Mouse (Mus musculus) right cerebral cortex, adult 18-20 months (tissue): ENCODE measurements around the gene Ulk3.

Source experiments
- DNase-seq: peaks from one replicate; pipeline ENCODE4 v3.0.0; 2022; ENCODE audit warnings: mixed read lengths

Gene Ulk3

DNA sequence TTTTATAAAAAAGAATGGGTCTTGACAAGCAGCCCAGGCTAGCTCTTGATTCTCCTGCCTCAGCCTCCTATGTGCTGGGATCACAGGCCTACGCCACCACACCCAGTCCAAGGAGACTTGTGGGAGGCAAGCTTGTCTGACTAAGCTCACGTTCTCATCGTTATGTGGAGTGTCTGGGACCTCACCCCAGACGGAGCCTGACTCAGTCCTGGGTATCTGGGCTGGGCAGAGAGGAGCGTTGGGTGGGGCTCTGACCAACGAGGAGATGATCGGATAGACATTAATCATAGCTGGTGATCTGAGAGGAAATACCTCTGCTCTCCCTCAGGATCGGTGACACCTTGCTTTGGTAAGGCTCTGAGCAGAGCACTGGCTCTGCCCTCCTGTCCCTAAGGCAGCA lies 29.6 kb downstream of the Ulk3 start:
- no peak for DNase-seq

GRCm38 (mm10) chr9:57620674-57621073 lies 31.4 kb downstream of the Ulk3 start, which contains the start of gene Lman1l:
Gene Lman1l (minus strand): TSS chr9:57620774.
- DNase-seq, result no peak

DNA sequence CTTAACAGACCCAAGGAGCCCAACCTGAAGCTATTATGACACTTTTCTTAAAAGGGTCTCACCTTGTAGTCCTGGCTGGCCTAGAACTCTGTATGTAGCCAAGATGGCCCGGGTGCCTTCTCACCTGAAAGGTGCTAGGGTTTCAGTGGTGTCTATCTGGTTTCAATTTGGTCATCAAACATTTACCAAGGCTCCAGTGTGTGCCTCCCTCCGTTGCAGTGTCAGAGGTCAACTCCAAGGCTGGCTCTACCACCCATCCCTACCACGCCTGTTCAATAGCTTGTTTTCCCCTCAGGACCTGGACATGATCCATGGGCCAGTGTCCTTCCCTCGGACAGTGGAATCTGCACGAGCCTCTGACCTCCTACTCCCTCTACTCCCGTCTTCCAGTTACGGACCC lies 35.0 kb downstream of the Ulk3 start:
- no peak for DNase-seq

- DNase-seq, result no peak
Observed at GRCm38 (mm10) chr9:57625674-57626500, 36.6 kb downstream of the Ulk3 start.

- no peak for DNase-seq
Observed at GRCm38 (mm10) chr9:57627191-57627590, 37.9 kb downstream of the Ulk3 start.

- no peak for DNase-seq
Observed at GRCm38 (mm10) chr9:57627892-57628291, 38.6 kb downstream of the Ulk3 start.

DNA sequence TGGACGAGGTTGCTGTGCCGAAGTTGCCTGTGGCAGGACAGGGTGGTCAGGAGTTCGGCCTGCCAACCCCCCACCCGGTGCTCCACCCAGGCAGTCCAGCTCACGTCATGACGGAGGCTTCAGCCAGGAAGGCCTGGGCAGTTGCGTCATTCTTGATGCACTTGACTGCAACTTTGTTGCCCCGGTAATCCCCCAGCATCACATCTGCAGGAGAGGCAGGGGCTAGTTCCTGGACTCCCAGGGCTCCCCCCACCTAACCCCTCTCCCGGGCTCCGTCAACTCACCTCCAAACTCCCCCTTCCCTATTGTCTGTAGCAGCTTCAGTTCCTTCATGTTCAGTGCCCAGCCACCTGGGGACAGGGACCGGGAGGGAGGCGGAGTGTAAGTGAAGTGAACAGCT lies 39.5 kb downstream of the Ulk3 start:
- no peak for DNase-seq

DNA sequence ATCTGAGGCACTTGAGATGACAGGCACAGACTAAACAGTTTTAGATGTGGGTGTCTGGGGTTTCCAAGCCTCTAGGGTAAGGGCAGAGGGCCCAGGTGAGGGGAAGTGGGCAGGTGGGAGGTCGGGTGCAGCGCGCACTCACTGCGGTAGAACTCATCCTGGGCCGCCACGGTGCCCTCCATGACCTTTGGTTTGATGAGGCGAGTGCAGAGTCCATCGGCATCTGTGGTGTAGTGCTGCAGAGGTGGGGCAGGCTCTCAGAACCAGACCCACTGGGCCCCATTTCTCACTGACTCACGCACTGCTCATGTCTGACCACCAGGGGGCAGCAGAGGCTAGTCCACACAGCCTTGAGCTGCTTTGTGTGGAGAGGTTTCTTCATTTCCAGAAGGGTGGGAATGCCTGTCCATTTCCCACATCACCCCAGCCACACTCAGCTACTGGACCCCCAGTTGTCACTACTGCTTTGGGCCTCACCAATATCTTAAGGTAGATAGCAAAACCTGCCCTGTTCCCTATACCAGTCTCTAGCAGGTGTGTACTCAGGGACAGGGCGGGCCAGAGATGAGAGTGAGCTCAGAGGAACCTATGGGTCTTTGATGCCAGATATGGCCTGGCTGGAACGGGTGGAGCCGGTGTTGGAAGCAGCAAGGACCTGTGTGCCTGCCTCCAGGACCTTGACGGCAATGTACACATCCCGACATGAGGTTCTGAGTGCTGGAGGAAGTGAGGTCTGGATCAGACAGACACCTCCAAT lies 40.0 kb downstream of the Ulk3 start:
- peak; percentile 62 for DNase-seq

GRCm38 (mm10) chr9:57633481-57634024 lies 44.3 kb downstream of the Ulk3 start:
- DNase-seq, result peak; percentile 66

DNA sequence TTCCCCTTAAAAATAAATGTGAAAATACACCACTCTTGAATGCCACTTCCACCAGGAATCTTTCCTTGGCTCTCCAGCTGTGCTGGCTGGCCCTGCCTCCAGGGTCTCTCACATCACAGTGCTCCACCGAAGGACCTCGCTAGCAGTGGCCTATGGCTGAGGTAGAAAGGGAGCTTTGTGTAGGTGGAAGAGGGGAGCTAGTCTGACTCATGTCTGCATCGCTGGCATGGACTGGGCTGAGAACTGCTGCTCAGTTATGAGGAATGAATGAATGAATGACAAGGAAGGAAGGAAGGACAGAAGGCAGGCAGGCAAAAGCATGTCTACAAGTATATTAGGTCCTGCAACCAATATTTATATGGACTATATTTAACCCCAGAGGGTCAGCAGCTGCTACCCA lies 48.0 kb downstream of the Ulk3 start:
- DNase-seq, result no peak

DNA sequence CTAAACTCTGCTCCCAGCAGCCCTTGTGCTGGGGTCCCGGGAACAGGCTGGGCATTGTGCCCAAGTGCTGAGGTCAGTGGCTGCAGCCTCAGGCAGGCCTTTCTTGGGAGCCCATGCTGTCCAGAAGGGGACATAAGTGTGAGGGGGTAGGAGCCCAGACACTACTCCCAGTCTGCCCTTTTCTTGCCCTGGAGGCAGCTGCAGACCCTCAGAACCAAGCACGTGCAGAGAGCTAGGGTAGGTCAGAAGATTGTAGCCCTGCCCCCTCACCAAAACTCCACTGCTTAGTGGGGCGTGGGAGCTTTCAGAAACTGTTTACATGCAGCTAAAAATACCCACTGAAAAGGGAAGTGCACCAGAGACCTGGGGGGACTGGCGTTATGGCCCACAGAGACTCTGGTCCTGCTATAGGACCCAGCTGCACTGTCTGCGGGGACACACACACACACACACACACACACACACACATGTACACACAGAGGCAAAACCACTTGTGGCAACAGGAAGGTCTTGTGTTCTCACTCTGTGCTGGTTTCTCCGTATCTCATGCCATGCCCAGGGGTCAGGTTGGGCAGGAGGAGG lies 48.6 kb downstream of the Ulk3 start:
- no peak for DNase-seq

- no peak for DNase-seq
Observed at GRCm38 (mm10) chr9:57638651-57639459, 49.6 kb downstream of the Ulk3 start.

DNA sequence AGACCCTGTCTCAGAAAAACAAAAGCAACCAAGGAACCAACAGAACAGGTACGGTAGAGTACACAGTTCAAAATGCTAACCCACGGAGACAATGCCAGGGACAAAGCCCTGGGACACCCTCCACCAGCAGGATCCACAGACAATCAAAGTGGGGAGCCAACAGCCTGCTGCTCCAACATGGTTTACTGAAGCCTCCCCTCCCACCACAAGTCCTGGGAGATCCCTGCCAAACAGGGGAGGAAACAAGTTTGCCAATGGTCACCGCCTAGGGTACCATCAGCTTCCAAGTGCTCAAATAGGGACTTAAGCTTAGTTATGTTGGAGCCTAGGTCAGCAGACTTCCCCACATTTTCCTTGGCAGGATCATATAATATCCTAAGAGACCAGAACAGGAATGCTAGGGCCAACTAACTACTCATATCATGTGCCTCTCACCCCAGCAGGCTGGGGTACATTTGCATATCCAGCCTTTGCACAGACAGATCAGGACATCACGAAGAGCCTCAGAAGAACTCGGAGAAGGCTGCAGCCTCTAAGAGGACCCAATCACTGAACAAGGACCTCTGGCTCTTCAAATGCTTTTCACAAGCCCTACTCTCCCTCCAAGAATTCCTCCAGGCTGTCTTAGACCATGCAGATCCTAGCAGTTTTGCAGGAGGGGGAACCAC lies 50.5 kb downstream of the Ulk3 start:
- DNase-seq, result no peak

GRCm38 (mm10) chr9:57640384-57640783 lies 51.1 kb downstream of the Ulk3 start:
- peak; percentile 39 for DNase-seq

GRCm38 (mm10) chr9:57641022-57641421 lies 51.8 kb downstream of the Ulk3 start:
- DNase-seq, result no peak

GRCm38 (mm10) chr9:57641775-57642550 lies 52.7 kb downstream of the Ulk3 start:
- no peak for DNase-seq

DNA sequence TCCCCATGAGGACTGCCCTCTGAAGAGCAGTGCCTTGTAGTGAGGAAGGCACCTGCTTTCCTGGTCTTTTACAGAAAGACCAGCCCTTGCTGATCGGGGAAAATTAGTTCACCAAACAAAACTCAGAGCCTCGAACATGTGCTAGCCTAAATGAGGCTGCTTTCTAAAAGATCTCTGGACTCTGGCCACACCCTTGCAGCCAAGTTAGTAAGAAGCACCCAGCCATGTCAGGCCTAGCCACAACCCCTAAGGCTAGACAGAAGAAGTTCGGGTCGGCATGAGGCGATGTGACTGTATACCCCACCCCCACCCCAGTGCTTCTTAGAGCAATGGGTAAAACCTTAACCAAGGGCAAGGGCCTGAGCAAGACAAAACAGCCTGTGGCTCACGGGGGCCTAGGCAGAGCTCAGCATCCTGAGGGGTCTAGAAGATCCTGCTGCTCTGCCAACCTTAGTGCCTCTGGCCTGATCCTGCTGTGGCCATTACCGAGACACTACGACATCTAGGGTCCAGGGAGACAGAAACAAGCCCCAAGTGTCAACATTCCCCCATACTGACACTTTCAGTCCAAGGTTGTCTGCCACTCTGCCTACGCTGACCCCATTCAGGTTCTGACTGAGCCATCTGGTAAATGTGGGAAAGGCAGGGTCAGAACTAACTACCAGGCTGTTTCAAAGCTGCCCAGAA lies 54.1 kb downstream of the Ulk3 start:
- DNase-seq, result no peak

DNA sequence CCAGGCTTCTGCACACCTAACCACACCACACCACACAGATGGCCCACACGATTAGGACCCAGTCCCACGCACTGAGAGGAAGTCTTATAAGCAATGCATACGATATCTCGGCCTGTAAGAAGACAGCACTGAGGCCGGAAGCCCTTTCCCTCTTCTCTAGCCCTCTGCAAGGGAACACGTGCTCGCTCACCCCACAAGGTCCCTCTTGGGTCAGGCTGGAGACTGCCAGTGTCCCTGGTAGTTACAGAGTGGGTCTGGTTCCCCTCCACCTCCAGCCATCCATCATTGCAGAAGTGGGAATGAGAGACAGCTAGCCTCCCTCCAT lies 54.6 kb downstream of the Ulk3 start:
- no peak for DNase-seq

- DNase-seq, result no peak
Observed at GRCm38 (mm10) chr9:57644442-57644943, 55.2 kb downstream of the Ulk3 start.
